Mouse (Mus musculus) liver, postnatal 0 days (tissue): ENCODE measurements around the gene Taf6.

Experiments used
- CTCF ChIP-seq: sonication (generic); IDR thresholded peaks from 2 replicates; pipeline ENCODE4 v1.5.1; 2016; ENCODE audit warnings: antibody characterized with exemption, low read depth
- EP300 ChIP-seq: IDR thresholded peaks from 2 replicates; pipeline ENCODE4 v1.6.1; 2016; ENCODE audit warnings: antibody characterized with exemption, low read depth, mild to moderate bottlenecking

DNA sequence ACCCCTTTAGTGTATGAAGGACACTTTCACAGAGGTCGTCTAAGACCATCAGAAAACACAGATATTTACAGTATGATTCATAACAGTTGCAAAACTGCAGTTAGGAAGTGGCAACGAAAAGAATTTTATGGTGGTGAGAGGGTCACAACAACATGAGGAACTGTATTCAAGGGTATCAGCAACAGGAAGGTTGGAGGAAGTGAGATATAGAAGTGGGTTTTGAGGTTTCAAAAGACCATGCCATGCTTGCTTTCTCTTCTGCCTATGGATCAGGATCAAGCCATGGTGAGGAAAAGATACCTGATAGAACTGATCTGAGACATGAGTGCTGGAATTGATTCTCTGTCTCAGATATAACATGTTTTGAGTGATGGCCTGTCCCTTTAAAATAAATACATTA, 40.1 kb upstream of the Taf6 start:
- TF ChIP-seq EP300 = peak; percentile 39; the same call in 1 of the 2 replicates
- no peak for TF ChIP-seq CTCF
